Mouse (Mus musculus) spleen, adult 18-20 months (tissue): ENCODE results near the gene Scnm1.
"Not testable (repeated sequence)": the region's sequence is repeated elsewhere in the genome, so short reads cannot be mapped to it uniquely, and the experiment has no call there.

ENCODE experiments used
- DNase-seq, 2 experiments: peaks; one replicate each; pipeline ENCODE4 v3.0.0; 2022; ENCODE audit warnings: mixed read lengths in 2 of 2

Gene Scnm1

GRCm38 (mm10) chr3:95142617-95143011 lies 8.8 kb upstream of the Scnm1 start:
- DNase-seq = peak; percentile 75 to 91

GRCm38 (mm10) chr3:95141952-95142616 lies 8.3 kb upstream of the Scnm1 start, which contains the start of gene Tnfaip8l2:
TSS of gene Tnfaip8l2 (minus strand) at chr3:95142360.
- DNase-seq = peak; percentile 69 to 79

GRCm38 (mm10) chr3:95141474-95141873 lies 7.7 kb upstream of the Scnm1 start:
- DNase-seq = peak; percentile 56 to 66

GRCm38 (mm10) chr3:95140795-95141194 lies 7.0 kb upstream of the Scnm1 start:
- no peak for DNase-seq

GRCm38 (mm10) chr3:95140289-95140595 lies 6.4 kb upstream of the Scnm1 start:
- peak in 1 of 2 experiments; percentile 12 for DNase-seq

- peak; percentile 18 to 49 for DNase-seq
Measured at GRCm38 (mm10) chr3:95139586-95140288, 5.9 kb upstream of the Scnm1 start.

GRCm38 (mm10) chr3:95136336-95136735 lies 2.5 kb upstream of the Scnm1 start:
- DNase-seq = peak in 1 of 2 experiments; percentile 38

- DNase-seq = no peak
Measured at GRCm38 (mm10) chr3:95135433-95136052, 1.7 kb upstream of the Scnm1 start.

- DNase-seq = peak; percentile 45 to 61
Measured at GRCm38 (mm10) chr3:95135023-95135422, 1.2 kb upstream of the Scnm1 start.

GRCm38 (mm10) chr3:95134133-95134532 lies 322 bp upstream of the Scnm1 start:
- not testable (repeated sequence) for DNase-seq

GRCm38 (mm10) chr3:95133176-95133575 lies 635 bp downstream of the Scnm1 start:
- no peak for DNase-seq

- not testable (repeated sequence) for DNase-seq
Measured at GRCm38 (mm10) chr3:95132389-95132788, 1.4 kb downstream of the Scnm1 start.

GRCm38 (mm10) chr3:95130081-95130480 lies 3.7 kb downstream of the Scnm1 start:
- DNase-seq = no peak

GRCm38 (mm10) chr3:95129226-95129651 lies 4.6 kb downstream of the Scnm1 start:
- no peak for DNase-seq

GRCm38 (mm10) chr3:95124972-95125371 lies 8.8 kb downstream of the Scnm1 start:
- DNase-seq = no peak

- DNase-seq = no peak
Measured at GRCm38 (mm10) chr3:95124246-95124645, 9.6 kb downstream of the Scnm1 start, which contains the start of gene Tmod4. TSS of gene Tmod4 (plus strand) at chr3:95124476.

- no peak for DNase-seq
Measured at GRCm38 (mm10) chr3:95121580-95121979, 12.2 kb downstream of the Scnm1 start.

- DNase-seq = no peak
Measured at GRCm38 (mm10) chr3:95117751-95118150, 16.1 kb downstream of the Scnm1 start.

- no peak for DNase-seq
Measured at GRCm38 (mm10) chr3:95112760-95113159, 21.1 kb downstream of the Scnm1 start.

GRCm38 (mm10) chr3:95110911-95111726 lies 22.7 kb downstream of the Scnm1 start, which contains the start of gene Vps72:
TSS of gene Vps72 (plus strand) at chr3:95111022.
- DNase-seq = peak; percentile 76 to 83

- DNase-seq = no peak
Measured at GRCm38 (mm10) chr3:95107898-95108297, 25.9 kb downstream of the Scnm1 start.

- not testable (repeated sequence) for DNase-seq
Measured at GRCm38 (mm10) chr3:95107308-95107707, 26.5 kb downstream of the Scnm1 start.
